Mouse (Mus musculus): ENCODE measurements around the gene Tnfaip3. TPM values are rescaled to one million over a fixed set of nuclear protein-coding genes. Genes with fewer than 3 reads are reported as not detected.

The Tnfaip3 gene
- polyA plus RNA-seq, 1 experiment from 2014 or later: 2.3 TPM

Other genes starting within 250 kb of the Tnfaip3 start
- gene Gm4922, start 228.9 kb downstream of the Tnfaip3 start, polyA plus RNA-seq (2015; fragmentation: Nextera tagmentation; extraction: Ambion mirVana): 0.10 TPM in 1 of 2 replicates, not detected in the other
- 36.2 and 44.6 TPM in 2 replicates for gene Perp, start 170.6 kb downstream of the Tnfaip3 start, polyA plus RNA-seq (2015; fragmentation: Nextera tagmentation; extraction: Ambion mirVana)